Mouse (Mus musculus) G1E (cell line): Measurements from ENCODE around the gene Mvd.

Experiments
- CTCF ChIP-seq: IDR thresholded peaks from 2 replicates; pipeline ENCODE4 v1.5.1; 2012; ENCODE audit warnings: low read depth, low read length, inconsistent platforms, mixed read lengths
- GATA1 ChIP-seq: IDR thresholded peaks from 2 replicates; pipeline ENCODE4 v1.6.1; 2012; ENCODE audit warnings: borderline replicate concordance, low read length, inconsistent platforms, mixed read lengths
- GATA2 ChIP-seq: IDR thresholded peaks from 2 replicates; pipeline ENCODE4 v1.6.1; 2012; ENCODE audit warnings: low read depth, low read length, inconsistent platforms, borderline replicate concordance
- POLR2AphosphoS5 ChIP-seq: IDR thresholded peaks from 2 replicates; pipeline ENCODE4 v1.6.1; 2012; ENCODE audit warnings: low read depth, low read length, inconsistent platforms; ENCODE audit not compliant: insufficient replicate concordance
- TAL1 ChIP-seq: conservative IDR thresholded peaks from 2 replicates; pipeline ENCODE4 v1.6.1; 2012; ENCODE audit warnings: low read depth, low read length, inconsistent platforms, mixed read lengths

- no peak for TF ChIP-seq CTCF
- no peak for TF ChIP-seq TAL1
- no peak for TF ChIP-seq POLR2AphosphoS5
- no peak for TF ChIP-seq GATA1
- TF ChIP-seq GATA2: no peak
Measured at GRCm38 (mm10) chr8:122430646-122431045, 12.6 kb downstream of the Mvd start.
